Mouse (Mus musculus) lung, adult 2 months (tissue): ENCODE results near the gene Ttpal.

Experiments used
- CTCF ChIP-seq: fragments of 200-500 bp; IDR thresholded peaks from 2 replicates; pipeline ENCODE4 v1.5.1; 2011; ENCODE audit warnings: mild to moderate bottlenecking, low read length, control low read depth; ENCODE audit not compliant: insufficient read depth
- POLR2A ChIP-seq: fragments of 200-500 bp; IDR thresholded peaks from 2 replicates; pipeline ENCODE4 v1.6.1; 2011; ENCODE audit warnings: low read depth, mild to moderate bottlenecking, control low read depth, low read length, borderline replicate concordance; ENCODE audit errors: extremely low read depth

DNA sequence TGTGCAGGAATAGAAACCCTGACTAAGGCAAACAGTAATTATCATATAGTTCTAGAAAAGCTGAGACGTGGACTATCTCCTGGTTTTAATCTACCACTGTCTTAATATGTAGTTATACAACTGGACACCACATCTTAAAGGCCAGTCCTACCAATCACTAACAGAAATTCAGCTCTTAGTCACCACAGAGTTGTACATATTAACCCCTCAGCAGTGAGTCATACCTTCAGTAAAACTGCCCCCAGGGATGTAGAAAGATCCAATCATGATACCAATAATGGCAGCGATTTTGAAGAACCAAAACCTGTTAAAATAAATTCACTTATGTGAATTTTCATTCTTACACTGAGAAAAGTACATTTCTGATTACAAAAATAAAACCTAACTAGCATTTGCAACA, 32.1 kb downstream of the Ttpal start:
- TF ChIP-seq CTCF (no peak), POLR2A (no peak)
